Mouse (Mus musculus) left cerebral cortex, postnatal 25 days (tissue): ENCODE results near the gene Olfr670. TPM values are rescaled to one million over a fixed set of nuclear protein-coding genes. Genes with fewer than 3 reads are reported as not detected.
"Not testable (repeated sequence)": the region's sequence is repeated elsewhere in the genome, so short reads cannot be mapped to it uniquely, and the experiment has no call there.

Source experiments
- DNase-seq, 2 experiments: peaks; one replicate each; pipeline ENCODE4 v3.0.0; 2022; ENCODE audit warnings: low spot score in 2 of 2, mixed read lengths in 1 of 2
- intact Hi-C: fragments of 180-260 bp; cut with DNase I; formaldehyde crosslinking; loops from one replicate; pipeline ENCODE4 v1.15.1; 2025
- total RNA-seq, 2 experiments: library from RNA; stranded (reverse); gene quantifications; 2 replicates each; pipeline ENCODE4 v1.2.3; 2021

Gene Olfr670
- total RNA-seq: not detected

DNA sequence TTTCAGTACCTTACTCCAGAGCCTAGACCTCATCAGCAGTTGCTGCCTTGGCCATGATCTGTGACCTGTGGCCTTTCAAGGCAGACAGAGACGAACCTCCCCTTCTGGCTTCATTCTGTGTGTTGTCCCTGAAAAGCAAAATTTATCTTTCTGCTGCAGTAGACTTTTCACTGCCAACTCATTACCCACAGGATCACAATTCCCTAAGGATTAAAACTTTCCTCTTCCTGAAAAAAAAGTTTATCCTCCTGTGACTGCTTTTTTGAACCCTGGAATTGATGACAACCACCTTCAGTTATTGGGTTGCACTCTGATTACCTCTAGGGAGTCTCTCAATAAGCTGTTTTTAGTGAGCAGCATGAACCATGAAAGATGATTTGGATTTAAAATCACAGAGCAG lies at the start of gene Olfr670:
Gene Olfr670, minus strand, starts transcription at position 101 of the 400 bp plus-strand sequence.
- no peak for DNase-seq
- intact Hi-C loops: no loop called here

GRCm38 (mm10) chr7:105001929-105002328 lies 39.5 kb upstream of the Olfr670 start, which contains the start of gene Olfr672:
Gene Olfr672 (minus strand): TSS chr7:105002029.
- intact Hi-C loops: no loop called here
- no peak for DNase-seq

DNA sequence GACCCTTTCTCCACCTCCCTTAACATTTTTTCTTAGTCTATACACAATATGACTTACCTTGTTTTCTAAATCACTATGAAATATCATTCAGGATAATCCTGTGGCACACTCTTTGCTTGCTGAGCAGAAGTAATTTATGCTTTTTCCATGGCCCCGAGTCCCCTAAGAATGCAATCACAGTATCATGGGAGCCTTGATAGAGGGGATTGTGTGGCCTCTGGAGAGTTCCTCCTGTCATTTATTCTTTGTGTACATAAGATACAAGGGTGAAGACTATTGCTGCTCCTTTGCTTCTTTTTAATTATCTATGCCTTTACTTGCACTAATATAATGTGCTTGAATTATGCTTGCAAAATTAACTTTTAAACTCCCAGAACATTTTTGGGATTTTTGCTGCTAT lies 16.6 kb upstream of the Olfr670 start, which contains the start of gene Olfr671:
Gene Olfr671, minus strand, starts transcription at position 101 of the 400 bp plus-strand sequence.
- intact Hi-C loops: no loop called here
- no peak for DNase-seq

GRCm38 (mm10) chr7:104972507-104972906 lies 10.1 kb upstream of the Olfr670 start:
- DNase-seq, intact Hi-C loops: not testable (repeated sequence)

- DNase-seq, intact Hi-C loops: not testable (repeated sequence)
Measured at GRCm38 (mm10) chr7:104950234-104950633, 12.2 kb downstream of the Olfr670 start.

DNA sequence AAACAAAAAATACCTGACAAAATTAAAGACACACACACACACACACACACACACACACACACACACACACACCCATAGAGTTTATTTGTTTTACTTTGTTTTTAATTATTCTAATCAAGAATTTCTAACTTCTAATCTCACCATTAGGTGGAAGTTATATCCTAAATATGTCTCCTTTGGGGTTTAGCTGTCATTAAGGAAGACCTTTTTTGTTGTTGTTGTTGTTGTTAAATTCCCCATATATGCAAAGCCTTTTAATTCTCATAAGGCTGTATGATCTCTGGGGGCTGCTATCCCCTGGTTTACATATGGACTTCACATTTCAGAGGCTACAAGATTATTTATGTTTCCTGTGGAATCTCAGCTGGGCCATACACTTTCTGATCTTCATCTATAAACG lies 28.5 kb downstream of the Olfr670 start, which contains the start of gene Olfr669:
Gene Olfr669, plus strand, starts transcription at position 301 of the 400 bp plus-strand sequence.
- intact Hi-C loops: no loop called here
- DNase-seq: no peak

DNA sequence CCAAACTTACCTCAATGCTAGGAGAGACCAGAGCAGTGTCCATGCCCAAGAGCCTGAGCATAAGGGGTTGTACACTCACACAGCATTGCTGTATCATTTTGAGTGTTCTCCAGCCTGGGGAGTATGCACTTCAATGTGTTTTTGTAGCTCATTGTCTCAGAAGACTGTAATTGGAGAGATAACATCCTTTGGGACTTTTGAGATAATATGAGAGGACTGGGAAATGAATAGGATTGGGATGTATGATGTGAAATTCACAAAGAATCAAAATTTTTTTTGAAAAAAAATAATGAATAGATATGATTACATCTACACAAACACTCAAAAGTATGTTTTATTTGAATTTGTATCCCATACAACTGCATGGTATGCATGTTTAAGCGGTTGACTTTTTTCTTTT lies 34.5 kb downstream of the Olfr670 start, which contains the start of gene Olfr668:
Gene Olfr668, minus strand, starts transcription at position 101 of the 400 bp plus-strand sequence.
- DNase-seq: no peak
- intact Hi-C loops: no loop called here

DNA sequence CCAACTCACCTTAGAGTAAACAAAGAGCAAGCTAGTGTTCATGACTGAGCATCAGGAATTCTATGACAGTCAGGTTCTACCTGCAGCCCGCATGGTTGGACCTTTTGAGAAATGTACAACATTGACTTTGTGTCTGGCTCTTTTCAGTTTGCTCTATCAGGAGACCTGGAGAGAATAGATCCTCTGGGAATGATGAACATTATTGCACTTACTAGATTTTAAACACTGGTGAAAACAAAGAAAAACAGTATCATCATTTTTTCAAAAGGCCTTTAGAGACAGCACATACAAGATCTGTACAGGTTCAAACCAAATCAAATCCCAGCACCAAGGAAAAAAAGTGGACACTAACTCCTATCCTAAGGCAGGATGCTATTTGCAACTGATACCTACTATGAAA lies 41.0 kb downstream of the Olfr670 start, which contains the start of gene Olfr667:
Gene Olfr667, minus strand, starts transcription at position 101 of the 400 bp plus-strand sequence.
- no peak for DNase-seq
- intact Hi-C loops: no loop called here

Other genes starting within 250 kb of the Olfr670 start
- gene Usp17le, start 185.2 kb downstream of the Olfr670 start, total RNA-seq: not detected
- not detected for gene Usp17lb, start 120.0 kb downstream of the Olfr670 start, total RNA-seq
- gene Usp17la, start 105.6 kb downstream of the Olfr670 start, total RNA-seq: not detected
- gene Olfr665, start 84.6 kb downstream of the Olfr670 start, total RNA-seq: not detected
- not detected for gene Olfr666, start 66.7 kb downstream of the Olfr670 start, total RNA-seq
- gene Olfr667, start 41.1 kb downstream of the Olfr670 start, total RNA-seq: not detected
- gene Olfr668, start 34.6 kb downstream of the Olfr670 start, total RNA-seq: not detected
- not detected for gene Olfr669, start 28.4 kb downstream of the Olfr670 start, total RNA-seq
- not detected for gene Olfr671, start 16.5 kb upstream of the Olfr670 start, total RNA-seq
- gene Olfr672, start 39.4 kb upstream of the Olfr670 start, total RNA-seq: not detected
- gene Olfr675, start 65.8 kb upstream of the Olfr670 start, total RNA-seq: not detected
- not detected for gene Olfr676, start 70.1 kb upstream of the Olfr670 start, total RNA-seq
- gene Olfr677, start 88.8 kb upstream of the Olfr670 start, total RNA-seq: not detected
- not detected for gene Olfr678, start 101.9 kb upstream of the Olfr670 start, total RNA-seq
- gene Olfr679, start 118.6 kb upstream of the Olfr670 start, total RNA-seq: not detected
- gene Olfr680-ps1, start 130.2 kb upstream of the Olfr670 start, total RNA-seq: not detected
- not detected for gene Olfr681, start 154.2 kb upstream of the Olfr670 start, total RNA-seq
- not detected for gene Olfr683, start 184.4 kb upstream of the Olfr670 start, total RNA-seq
- gene Olfr684, start 201.0 kb upstream of the Olfr670 start, total RNA-seq: not detected
- not detected for gene Olfr685, start 223.4 kb upstream of the Olfr670 start, total RNA-seq
- not detected for gene Olfr686, start 244.9 kb upstream of the Olfr670 start, total RNA-seq